Mouse (Mus musculus): ENCODE data around the gene Dnhd1. TPM values are rescaled to one million over a fixed set of nuclear protein-coding genes. Genes with fewer than 3 reads are reported as not detected.

The Dnhd1 gene
- total and polyA plus RNA-seq, 3 experiments, result 0.02 to 2.2 (median 2.1) TPM

- Histone ChIP-seq H3K36me3 (replicated peaks) (no peaks in the 10 kb centered on the region), H3K9me3 (replicated peaks) (no peaks in the 10 kb centered on the region), H3K4me1 (ENCODE audit: insufficient read depth, low read depth, low read length) (no peaks in the 10 kb centered on the region), H3K4me3 (ENCODE audit: low read depth, low read length) (no peak overlapping the region), H3K27me3 (ENCODE audit: insufficient read depth, low read length) (peaks cover 6% of the 10 kb centered on the region)
- DNase-seq (ENCODE audit: low spot score), result no peak
- ATAC-seq (ENCODE audit: extremely low read depth, insufficient number of reproducible peaks, low FRiP score, poor library complexity, severe bottlenecking), result no peak; the same call in 1 of the 2 replicates
- TF ChIP-seq CTCF (IDR thresholded peaks at IDR 0.05; ENCODE audit: low read depth, low read length) (no peak), GATA1 (IDR thresholded peaks at IDR 0.05; ENCODE audit: borderline replicate concordance, low read length) (no peak), GATA2 (IDR thresholded peaks at IDR 0.05; ENCODE audit: borderline replicate concordance, low read depth, low read length) (no peak), TAL1 (conservative IDR thresholded peaks at IDR 0.05; ENCODE audit: low read depth, low read length) (no peak), POLR2AphosphoS5 (IDR thresholded peaks at IDR 0.05; ENCODE audit: insufficient replicate concordance, low read depth, low read length) (no peak)
Measured at GRCm38 (mm10) chr7:105690875-105691274, 40.2 kb downstream of the Dnhd1 start.

- Histone ChIP-seq H3K9me3 (replicated peaks) (no peaks in the 10 kb centered on the region), H3K36me3 (replicated peaks) (no peaks in the 10 kb centered on the region), H3K4me1 (ENCODE audit: insufficient read depth, low read depth, low read length) (no peaks in the 10 kb centered on the region), H3K4me3 (ENCODE audit: low read depth, low read length) (no peak overlapping the region), H3K27me3 (ENCODE audit: insufficient read depth, low read length) (peaks cover 11% of the 10 kb centered on the region)
- no peak for ATAC-seq (ENCODE audit: extremely low read depth, insufficient number of reproducible peaks, low FRiP score, poor library complexity, severe bottlenecking)
- no peak for DNase-seq (ENCODE audit: low spot score)
- TF ChIP-seq TAL1 (conservative IDR thresholded peaks at IDR 0.05; ENCODE audit: low read depth, low read length) (no peak), GATA2 (IDR thresholded peaks at IDR 0.05; ENCODE audit: borderline replicate concordance, low read depth, low read length) (no peak), CTCF (IDR thresholded peaks at IDR 0.05; ENCODE audit: low read depth, low read length) (no peak), GATA1 (IDR thresholded peaks at IDR 0.05; ENCODE audit: borderline replicate concordance, low read length) (no peak), POLR2AphosphoS5 (IDR thresholded peaks at IDR 0.05; ENCODE audit: insufficient replicate concordance, low read depth, low read length) (no peak)
Measured at GRCm38 (mm10) chr7:105703184-105703583, 52.6 kb downstream of the Dnhd1 start.

- Histone ChIP-seq H3K9me3 (replicated peaks) (no peaks in the 10 kb centered on the region), H3K4me3 (ENCODE audit: low read depth, low read length) (no peak overlapping the region), H3K36me3 (replicated peaks) (no peaks in the 10 kb centered on the region), H3K27me3 (ENCODE audit: insufficient read depth, low read length) (peaks cover 11% of the 10 kb centered on the region), H3K4me1 (ENCODE audit: insufficient read depth, low read depth, low read length) (no peaks in the 10 kb centered on the region)
- TF ChIP-seq POLR2AphosphoS5 (IDR thresholded peaks at IDR 0.05; ENCODE audit: insufficient replicate concordance, low read depth, low read length) (no peak), GATA1 (IDR thresholded peaks at IDR 0.05; ENCODE audit: borderline replicate concordance, low read length) (no peak), CTCF (IDR thresholded peaks at IDR 0.05; ENCODE audit: low read depth, low read length) (no peak), GATA2 (IDR thresholded peaks at IDR 0.05; ENCODE audit: borderline replicate concordance, low read depth, low read length) (no peak), TAL1 (conservative IDR thresholded peaks at IDR 0.05; ENCODE audit: low read depth, low read length) (no peak)
- no peak for ATAC-seq (ENCODE audit: extremely low read depth, insufficient number of reproducible peaks, low FRiP score, poor library complexity, severe bottlenecking)
- DNase-seq (ENCODE audit: low spot score), result no peak
Measured at GRCm38 (mm10) chr7:105703816-105704215, 53.2 kb downstream of the Dnhd1 start.

- Histone ChIP-seq H3K4me3 (ENCODE audit: low read depth, low read length) (no peak overlapping the region), H3K4me1 (ENCODE audit: insufficient read depth, low read depth, low read length) (no peaks in the 10 kb centered on the region), H3K9me3 (replicated peaks) (no peaks in the 10 kb centered on the region), H3K36me3 (replicated peaks) (no peaks in the 10 kb centered on the region), H3K27me3 (ENCODE audit: insufficient read depth, low read length) (peaks cover 6% of the 10 kb centered on the region; the same call in 1 of the 2 replicates)
- no peak for ATAC-seq (ENCODE audit: extremely low read depth, insufficient number of reproducible peaks, low FRiP score, poor library complexity, severe bottlenecking)
- no peak for DNase-seq (ENCODE audit: low spot score)
- TF ChIP-seq GATA2 (IDR thresholded peaks at IDR 0.05; ENCODE audit: borderline replicate concordance, low read depth, low read length), result no peak
- no peak for TF ChIP-seq POLR2AphosphoS5 (IDR thresholded peaks at IDR 0.05; ENCODE audit: insufficient replicate concordance, low read depth, low read length)
- TF ChIP-seq CTCF (IDR thresholded peaks at IDR 0.05; ENCODE audit: low read depth, low read length), result no peak
- no peak for TF ChIP-seq TAL1 (conservative IDR thresholded peaks at IDR 0.05; ENCODE audit: low read depth, low read length)
- no peak for TF ChIP-seq GATA1 (IDR thresholded peaks at IDR 0.05; ENCODE audit: borderline replicate concordance, low read length)
Measured at GRCm38 (mm10) chr7:105708733-105709132, 58.1 kb downstream of the Dnhd1 start.

GRCm38 (mm10) chr7:105715366-105715765 lies 64.7 kb downstream of the Dnhd1 start:
- H3K4me3 ChIP-seq (ENCODE audit: low read depth, low read length), result no peak overlapping the region
- H3K36me3 ChIP-seq (replicated peaks), result peaks cover 4% of the 10 kb centered on the region
- peaks cover 4% of the 10 kb centered on the region; the same call in 1 of the 2 replicates for H3K27me3 ChIP-seq (ENCODE audit: insufficient read depth, low read length)
- DNase-seq (ENCODE audit: low spot score), result no peak
- no peak for ATAC-seq (ENCODE audit: extremely low read depth, insufficient number of reproducible peaks, low FRiP score, poor library complexity, severe bottlenecking)
- no peak for TF ChIP-seq GATA1 (IDR thresholded peaks at IDR 0.05; ENCODE audit: borderline replicate concordance, low read length)
- no peak for TF ChIP-seq TAL1 (conservative IDR thresholded peaks at IDR 0.05; ENCODE audit: low read depth, low read length)
- no peak for TF ChIP-seq CTCF (IDR thresholded peaks at IDR 0.05; ENCODE audit: low read depth, low read length)
- TF ChIP-seq GATA2 (IDR thresholded peaks at IDR 0.05; ENCODE audit: borderline replicate concordance, low read depth, low read length), result no peak
- TF ChIP-seq POLR2AphosphoS5 (IDR thresholded peaks at IDR 0.05; ENCODE audit: insufficient replicate concordance, low read depth, low read length), result no peak
- no peaks in the 10 kb centered on the region for H3K9me3 ChIP-seq (replicated peaks)
- H3K4me1 ChIP-seq (ENCODE audit: insufficient read depth, low read depth, low read length), result no peaks in the 10 kb centered on the region

GRCm38 (mm10) chr7:105721916-105722315 lies 71.3 kb downstream of the Dnhd1 start:
- TF ChIP-seq POLR2AphosphoS5 (IDR thresholded peaks at IDR 0.05; ENCODE audit: insufficient replicate concordance, low read depth, low read length), result no peak
- TF ChIP-seq GATA2 (IDR thresholded peaks at IDR 0.05; ENCODE audit: borderline replicate concordance, low read depth, low read length), result no peak
- no peak for TF ChIP-seq GATA1 (IDR thresholded peaks at IDR 0.05; ENCODE audit: borderline replicate concordance, low read length)
- TF ChIP-seq CTCF (IDR thresholded peaks at IDR 0.05; ENCODE audit: low read depth, low read length), result no peak
- TF ChIP-seq TAL1 (conservative IDR thresholded peaks at IDR 0.05; ENCODE audit: low read depth, low read length), result no peak
- DNase-seq (ENCODE audit: low spot score) (no peak), ATAC-seq (ENCODE audit: extremely low read depth, insufficient number of reproducible peaks, low FRiP score, poor library complexity, severe bottlenecking) (no peak)
- peaks cover 3% of the 10 kb centered on the region; the same call in 1 of the 2 replicates for H3K4me1 ChIP-seq (ENCODE audit: insufficient read depth, low read depth, low read length)
- H3K9me3 ChIP-seq (replicated peaks), result no peaks in the 10 kb centered on the region
- peaks cover 22% of the 10 kb centered on the region for H3K36me3 ChIP-seq (replicated peaks)
- no peak overlapping the region for H3K4me3 ChIP-seq (ENCODE audit: low read depth, low read length)
- H3K27me3 ChIP-seq (ENCODE audit: insufficient read depth, low read length), result no peaks in the 10 kb centered on the region

Data from G1E (cell line).